Mouse (Mus musculus) heart, postnatal 10 days (tissue): ENCODE measurements at regions not wholly inside any gene's neighbourhood (a gene's known extent, or its start where the extent isn't known, plus 50 kb on each side); places are given as distances from the start of the nearest gene placed in this dataset.

Experiments
- DNase-seq, 2 experiments: peaks; one replicate each; pipeline ENCODE4 v3.0.0; 2021
- intact Hi-C: fragments of 180-260 bp; cut with DNase I; formaldehyde crosslinking; loops from one replicate; pipeline ENCODE4 v1.15.1; 2025

- intact Hi-C loops: no loop called here
- no peak for DNase-seq
Observed at GRCm38 (mm10) chr12:118659240-118660120, 186.6 kb upstream of the Sp8 start.

GRCm38 (mm10) chr12:118650483-118651160, 195.5 kb upstream of the Sp8 start:
- intact Hi-C loops: no loop called here
- DNase-seq: no peak

GRCm38 (mm10) chr12:118649323-118649973, 196.7 kb upstream of the Sp8 start:
- DNase-seq: no peak
- intact Hi-C loops: no loop called here

- DNase-seq: no peak
- intact Hi-C loops: no loop called here
Observed at GRCm38 (mm10) chr12:118648673-118649072, 197.5 kb upstream of the Sp8 start.

GRCm38 (mm10) chr12:118647270-118648042, 198.7 kb upstream of the Sp8 start:
- no peak for DNase-seq
- intact Hi-C loops: no loop called here

GRCm38 (mm10) chr12:118640925-118641324, 205.2 kb upstream of the Sp8 start:
- intact Hi-C loops: no loop called here
- no peak for DNase-seq

GRCm38 (mm10) chr12:118637214-118637613, 208.9 kb upstream of the Sp8 start:
- DNase-seq: no peak
- intact Hi-C loops: no loop called here

- DNase-seq: no peak
- intact Hi-C loops: no loop called here
Observed at GRCm38 (mm10) chr12:118635456-118635855, 210.7 kb upstream of the Sp8 start.

- intact Hi-C loops: no loop called here
- DNase-seq: no peak
Observed at GRCm38 (mm10) chr12:118630373-118630772, 215.8 kb upstream of the Sp8 start.

GRCm38 (mm10) chr12:118621697-118622485, 224.2 kb upstream of the Sp8 start:
- DNase-seq: no peak
- intact Hi-C loops: no loop called here

GRCm38 (mm10) chr12:118620847-118621636, 225.1 kb upstream of the Sp8 start:
- DNase-seq: peak; percentile 51 to 70
- intact Hi-C loops: no loop called here

- intact Hi-C loops: no loop called here
- DNase-seq: peak; percentile 14 to 25
Observed at GRCm38 (mm10) chr12:118597015-118597414, 249.1 kb upstream of the Sp8 start.

- intact Hi-C loops: no loop called here
- no peak for DNase-seq
Observed at GRCm38 (mm10) chr12:118594781-118595574, 251.2 kb upstream of the Sp8 start.

GRCm38 (mm10) chr12:118583829-118584628, 262.1 kb upstream of the Sp8 start:
- DNase-seq: peak; percentile 33 to 36

GRCm38 (mm10) chr12:118569811-118570210, 268.6 kb upstream of the Sp4 start:
- peak; percentile 16 to 19 for DNase-seq
- intact Hi-C loops: no loop called here

More at GRCm38 (mm10) chr12:118583829-118584628, 262.1 kb upstream of the Sp8 start:
- intact Hi-C loops: loop anchor here (10.0 kb wide), 1 partner anchor 251 kb away; no protein-coding TSS in a partner anchor

- DNase-seq: no peak
- intact Hi-C loops: no loop called here
Observed at GRCm38 (mm10) chr12:118566681-118567080, 265.4 kb upstream of the Sp4 start.

GRCm38 (mm10) chr12:118564394-118565112, 263.3 kb upstream of the Sp4 start:
- DNase-seq: peak; percentile 12 to 22
- intact Hi-C loops: no loop called here
